Mouse (Mus musculus) kidney, embryonic 14.5 days (tissue): ENCODE data around the gene Macf1. TPM values are rescaled to one million over a fixed set of nuclear protein-coding genes. Genes with fewer than 3 reads are reported as not detected.

ENCODE experiments used
- ATAC-seq: fragments of 200-750 bp; cut with Nextera tagmentation; 2 replicates; pipeline ENCODE4 v1.8.0; 2017; ENCODE audit warnings: moderate number of reproducible peaks, mild to moderate bottlenecking, moderate TSS enrichment, moderate library complexity; ENCODE audit not compliant: low FRiP score, low TSS enrichment
- H3K27ac ChIP-seq: fragments of 300-500 bp; sonication (generic); 2 replicates; pipeline ENCODE4 v1.5.1; 2014; ENCODE audit warnings: low read depth, mild to moderate bottlenecking, low read length, moderate library complexity, mixed read lengths
- H3K27me3 ChIP-seq: fragments of 300-500 bp; sonication (generic); 2 replicates; pipeline ENCODE4 v1.6.1; 2014; ENCODE audit warnings: mild to moderate bottlenecking, low read length; ENCODE audit not compliant: control insufficient read depth, insufficient read depth
- H3K36me3 ChIP-seq: fragments of 300-500 bp; sonication (generic); 2 replicates; pipeline ENCODE4 v1.6.1; 2014; ENCODE audit warnings: low read length, mixed read lengths; ENCODE audit not compliant: control insufficient read depth, insufficient read depth
- H3K4me1 ChIP-seq: fragments of 300-500 bp; sonication (generic); 2 replicates; pipeline ENCODE4 v1.6.1; 2014; ENCODE audit warnings: low read length, mixed read lengths; ENCODE audit not compliant: control insufficient read depth, insufficient read depth
- H3K4me2 ChIP-seq: fragments of 300-500 bp; sonication (generic); replicated peaks from 2 replicates; pipeline ENCODE4 v1.6.1; 2014; ENCODE audit warnings: low read depth, mild to moderate bottlenecking, low read length
- H3K4me3 ChIP-seq: fragments of 300-500 bp; sonication (generic); 2 replicates; pipeline ENCODE4 v1.5.1; 2014; ENCODE audit warnings: mild to moderate bottlenecking, low read length
- H3K9ac ChIP-seq: fragments of 300-500 bp; sonication (generic); 2 replicates; pipeline ENCODE4 v1.6.1; 2014; ENCODE audit warnings: low read depth, mild to moderate bottlenecking, low read length, moderate library complexity
- H3K9me3 ChIP-seq: fragments of 300-500 bp; sonication (generic); 2 replicates; pipeline ENCODE4 v1.6.1; 2016; ENCODE audit warnings: low read length; ENCODE audit not compliant: control insufficient read depth
- WGBS: fragments of 180-500 bp; shearing (Covaris S2); extraction: QIAGEN DNeasy Blood & Tissue Kit; methylation state at CpG from one replicate; pipeline ENCODE4 v1.1.7; 2014; 5-methylcytosine and 5-hydroxymethylcytosine counted together
- polyA plus RNA-seq: library from polyadenylated mRNA; unstranded; fragments of >200 nt; fragmentation: Nextera tagmentation; extraction: Ambion mirVana; gene quantifications from 2 replicates; pipeline ENCODE4 v1.2.1, GENCODE M21; 2014

Gene Macf1
- polyA plus RNA-seq, 1 experiment from 2014 or later = 89.2 TPM

DNA sequence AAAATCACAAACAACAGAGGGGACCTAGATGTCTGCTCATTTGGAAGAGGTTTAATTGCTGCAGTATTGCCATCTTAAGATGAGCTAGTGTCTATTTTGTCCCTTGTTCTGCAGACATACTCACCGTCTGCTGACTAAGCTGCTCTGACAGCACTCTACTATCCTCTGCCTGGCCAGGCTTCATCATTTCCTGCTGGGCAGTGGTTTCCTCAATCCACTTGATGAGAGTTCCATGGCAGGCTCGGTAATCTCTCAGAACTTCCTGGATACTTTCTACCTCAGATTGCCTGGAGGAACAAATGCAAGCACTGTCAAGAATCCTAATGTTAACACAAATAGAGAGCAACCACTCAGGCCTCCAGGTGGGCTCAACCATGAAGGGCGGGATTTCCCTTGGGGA lies 195.1 kb downstream of the Macf1 start:
- Histone ChIP-seq H3K4me3 (no peak overlapping the region), H3K4me1 (no peaks in the 10 kb centered on the region), H3K9me3 (no peaks in the 10 kb centered on the region), H3K36me3 (peaks cover 81% of the 10 kb centered on the region), H3K27ac (no peak overlapping the region), H3K9ac (no peak overlapping the region), H3K27me3 (no peaks in the 10 kb centered on the region), H3K4me2 (no peak overlapping the region)
- no peak for ATAC-seq
- WGBS = 80% methylated on average over 3 of the region's 3 CpGs

DNA sequence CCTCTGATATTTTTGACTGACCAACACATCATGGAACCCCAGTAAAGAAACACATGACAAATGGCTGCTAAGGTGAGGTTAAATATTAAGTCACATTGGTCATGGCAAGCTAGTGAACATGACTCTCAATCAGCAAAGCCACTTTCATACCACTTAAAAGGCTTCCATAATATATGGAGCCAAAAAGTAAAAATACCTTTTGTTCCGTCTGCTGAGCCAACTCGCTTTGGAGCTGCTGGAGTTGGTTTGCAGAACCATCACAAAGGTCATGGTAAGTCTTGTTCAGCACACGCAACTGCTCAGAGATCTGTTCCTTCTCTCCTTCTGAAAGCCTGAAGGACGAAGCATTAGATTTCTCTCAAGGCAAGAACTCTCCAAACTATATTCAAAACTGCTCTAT lies 204.2 kb downstream of the Macf1 start:
- H3K9ac ChIP-seq = no peak overlapping the region
- no peak overlapping the region for H3K4me3 ChIP-seq
- H3K4me2 ChIP-seq = no peak overlapping the region
- H3K4me1 ChIP-seq = no peaks in the 10 kb centered on the region
- no peaks in the 10 kb centered on the region for H3K27me3 ChIP-seq
- H3K27ac ChIP-seq = no peak overlapping the region
- WGBS = 95% methylated on average over 4 of the region's 4 CpGs
- no peaks in the 10 kb centered on the region for H3K9me3 ChIP-seq
- H3K36me3 ChIP-seq = peaks cover 54% of the 10 kb centered on the region
- no peak for ATAC-seq

DNA sequence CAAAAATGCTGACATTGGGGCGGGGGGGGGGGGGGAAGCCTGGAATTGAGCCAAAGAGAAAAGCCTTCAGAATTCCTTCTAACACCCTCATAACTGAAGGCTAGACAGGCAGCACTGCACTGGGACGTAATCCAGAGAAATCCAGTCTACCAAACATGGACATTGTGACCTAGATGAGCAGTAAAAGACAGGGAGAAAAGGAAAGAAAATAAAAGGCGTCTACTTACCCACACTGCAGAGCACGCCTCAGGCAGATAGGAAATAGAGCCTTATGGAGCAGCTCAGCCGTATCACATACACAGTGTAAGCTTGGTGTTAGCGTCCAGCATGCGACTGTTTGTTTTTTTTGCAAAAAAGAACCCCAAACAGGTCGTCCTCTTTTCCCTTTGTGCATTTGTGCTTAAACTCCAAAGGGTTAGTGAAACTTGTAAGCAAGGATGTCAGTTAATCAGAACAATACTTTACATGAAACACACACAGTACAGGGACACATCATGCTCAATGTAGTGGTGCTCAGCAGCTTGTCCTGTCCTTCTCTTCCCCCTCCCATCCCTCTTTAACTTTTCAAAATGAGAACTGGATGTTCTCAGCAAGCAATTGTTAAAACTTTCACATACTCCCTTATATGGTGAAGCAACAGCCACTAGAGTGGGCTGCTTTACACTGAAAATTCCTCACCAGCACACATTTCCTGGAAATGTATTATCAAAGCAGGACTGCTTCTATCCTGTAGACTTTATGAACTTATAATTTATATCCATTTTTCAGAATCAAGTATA lies 205.3 kb downstream of the Macf1 start:
- H3K9ac ChIP-seq = no peak overlapping the region
- H3K4me1 ChIP-seq = no peaks in the 10 kb centered on the region
- peaks cover 56% of the 10 kb centered on the region for H3K36me3 ChIP-seq
- WGBS = 72% methylated on average over 8 of the region's 8 CpGs
- no peak overlapping the region for H3K4me2 ChIP-seq
- no peaks in the 10 kb centered on the region for H3K9me3 ChIP-seq
- H3K27ac ChIP-seq = no peak overlapping the region
- H3K4me3 ChIP-seq = no peak overlapping the region
- no peaks in the 10 kb centered on the region for H3K27me3 ChIP-seq
- ATAC-seq = no peak

DNA sequence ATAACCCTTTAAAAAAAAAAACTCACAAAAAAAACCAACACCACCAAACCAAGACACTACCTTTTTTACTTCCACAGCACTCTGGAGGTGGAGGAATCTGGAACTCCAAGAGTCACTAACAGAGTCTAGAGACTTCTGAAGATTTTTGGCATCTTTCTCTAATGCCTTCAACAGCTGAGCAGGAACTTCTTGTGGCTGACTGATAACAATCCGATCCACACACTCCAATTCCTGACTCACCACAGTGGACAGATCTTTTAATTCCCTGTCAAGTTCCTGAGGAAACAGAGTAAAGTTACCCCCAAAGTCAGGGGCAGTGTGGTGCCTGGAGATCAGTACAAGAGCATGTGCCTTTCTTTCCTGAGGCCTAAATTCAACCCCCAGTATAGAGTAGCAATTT lies 218.4 kb downstream of the Macf1 start:
- no peaks in the 10 kb centered on the region for H3K4me1 ChIP-seq
- H3K27me3 ChIP-seq = no peaks in the 10 kb centered on the region
- H3K9me3 ChIP-seq = no peaks in the 10 kb centered on the region
- ATAC-seq = no peak
- no peak overlapping the region for H3K4me3 ChIP-seq
- peaks cover 55% of the 10 kb centered on the region for H3K36me3 ChIP-seq
- H3K27ac ChIP-seq = no peak overlapping the region
- WGBS = 78% methylated on average over 1 of the region's 1 CpGs
- H3K4me2 ChIP-seq = no peak overlapping the region
- H3K9ac ChIP-seq = no peak overlapping the region

DNA sequence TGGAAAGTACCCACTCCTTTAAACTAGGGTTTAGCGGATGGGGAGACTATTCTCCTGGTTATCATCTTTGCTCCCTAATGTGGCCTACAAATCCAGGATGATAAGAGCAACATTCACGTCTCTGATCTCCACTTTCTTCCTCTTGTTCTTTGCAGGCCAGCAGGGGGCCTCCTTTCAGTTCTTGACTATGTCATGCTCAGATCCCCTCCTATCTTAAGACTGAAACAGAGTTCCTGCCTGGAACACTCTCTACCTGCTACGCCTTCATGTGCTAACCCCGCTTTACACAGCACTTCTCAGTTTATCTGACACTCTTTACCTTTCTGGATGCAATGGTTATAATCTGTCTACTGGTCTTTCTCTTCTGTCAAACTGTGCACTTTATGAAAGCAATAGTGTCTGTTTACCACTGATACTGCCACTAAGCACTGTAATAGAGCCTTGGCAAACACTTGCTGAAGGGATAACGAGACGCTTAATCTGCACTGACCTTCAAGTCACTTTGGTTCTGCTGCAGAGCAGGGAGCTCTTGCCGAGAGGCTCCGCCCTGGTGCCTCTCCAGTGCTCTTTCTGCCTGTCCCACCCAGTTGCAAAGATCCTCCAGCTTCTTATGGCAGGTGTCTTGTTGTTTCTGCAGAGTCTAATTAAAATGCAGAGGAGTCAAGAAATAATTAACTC lies 223.4 kb downstream of the Macf1 start:
- 78% methylated on average over 8 of the region's 8 CpGs for WGBS
- Histone ChIP-seq H3K9ac (no peak overlapping the region), H3K4me1 (no peaks in the 10 kb centered on the region), H3K4me3 (no peak overlapping the region), H3K9me3 (no peaks in the 10 kb centered on the region), H3K36me3 (peaks cover 81% of the 10 kb centered on the region), H3K4me2 (no peak overlapping the region), H3K27ac (no peak overlapping the region), H3K27me3 (no peaks in the 10 kb centered on the region)
- no peak for ATAC-seq

DNA sequence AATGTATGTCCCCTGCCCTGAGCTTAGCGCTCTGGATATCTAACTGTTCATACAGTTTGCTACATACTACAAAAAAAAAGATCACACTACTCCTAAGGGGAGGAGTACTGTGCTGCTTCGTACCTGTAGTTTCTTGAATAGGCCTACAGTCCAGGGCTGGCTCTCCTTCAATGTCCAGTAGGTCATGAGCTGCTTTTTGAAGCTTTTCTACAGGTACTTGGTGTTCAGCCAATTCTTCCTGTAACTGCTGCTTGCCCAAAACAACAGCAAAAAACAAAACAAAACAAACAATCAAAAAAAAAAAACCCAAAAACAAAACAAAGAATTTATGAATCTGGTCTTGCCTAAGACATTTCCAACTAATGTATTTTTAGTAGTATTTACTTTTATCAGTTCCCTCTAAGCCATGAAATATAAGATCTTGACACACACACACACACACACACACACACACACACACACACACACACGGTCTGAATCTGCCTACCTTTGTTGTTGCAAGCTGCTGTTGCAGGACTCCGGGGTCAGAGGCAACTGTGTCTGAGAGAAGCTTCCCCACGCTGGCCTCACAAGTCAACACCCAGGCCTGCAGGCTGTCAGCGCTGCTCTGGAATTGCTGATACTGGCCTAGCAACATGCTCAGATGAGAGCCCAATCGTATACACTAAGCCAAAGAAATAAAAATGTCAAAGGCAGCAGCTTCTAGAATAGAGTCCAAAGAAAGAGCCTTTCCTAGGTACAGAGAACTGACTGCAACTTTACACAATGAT lies 229.1 kb downstream of the Macf1 start:
- Histone ChIP-seq H3K27me3 (no peaks in the 10 kb centered on the region), H3K4me3 (no peak overlapping the region), H3K4me2 (no peak overlapping the region), H3K27ac (no peak overlapping the region), H3K36me3 (peaks cover 77% of the 10 kb centered on the region), H3K9me3 (no peaks in the 10 kb centered on the region), H3K4me1 (no peaks in the 10 kb centered on the region), H3K9ac (no peak overlapping the region)
- peak; percentile 77; the same call in 1 of the 2 replicates for ATAC-seq
- WGBS = 48% methylated on average over 7 of the region's 7 CpGs

DNA sequence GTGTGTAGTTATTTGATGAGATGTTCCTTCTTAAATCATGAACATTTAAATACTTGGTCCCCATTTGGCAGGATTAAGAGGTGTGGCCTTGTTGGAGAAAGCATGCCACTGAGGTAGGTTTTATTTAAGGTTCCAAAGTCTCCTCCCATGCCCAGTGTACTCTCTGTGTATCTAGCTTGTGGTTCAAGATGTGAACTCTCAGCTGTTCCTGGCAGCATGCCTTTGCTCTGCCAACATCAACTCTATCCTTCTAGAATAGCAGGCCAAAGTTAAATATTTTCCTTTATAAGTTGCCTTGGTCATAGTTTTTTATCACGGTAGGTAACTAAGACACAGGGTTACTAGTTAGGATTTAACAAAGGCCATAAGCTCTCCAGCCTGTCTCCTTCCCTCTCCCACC lies 230.4 kb downstream of the Macf1 start:
- Histone ChIP-seq H3K4me2 (no peak overlapping the region), H3K27me3 (no peaks in the 10 kb centered on the region), H3K9ac (no peak overlapping the region), H3K4me1 (no peaks in the 10 kb centered on the region), H3K27ac (no peak overlapping the region), H3K36me3 (peaks cover 79% of the 10 kb centered on the region), H3K9me3 (no peaks in the 10 kb centered on the region), H3K4me3 (no peak overlapping the region)
- 90% methylated on average over 1 of the region's 1 CpGs for WGBS
- no peak for ATAC-seq

DNA sequence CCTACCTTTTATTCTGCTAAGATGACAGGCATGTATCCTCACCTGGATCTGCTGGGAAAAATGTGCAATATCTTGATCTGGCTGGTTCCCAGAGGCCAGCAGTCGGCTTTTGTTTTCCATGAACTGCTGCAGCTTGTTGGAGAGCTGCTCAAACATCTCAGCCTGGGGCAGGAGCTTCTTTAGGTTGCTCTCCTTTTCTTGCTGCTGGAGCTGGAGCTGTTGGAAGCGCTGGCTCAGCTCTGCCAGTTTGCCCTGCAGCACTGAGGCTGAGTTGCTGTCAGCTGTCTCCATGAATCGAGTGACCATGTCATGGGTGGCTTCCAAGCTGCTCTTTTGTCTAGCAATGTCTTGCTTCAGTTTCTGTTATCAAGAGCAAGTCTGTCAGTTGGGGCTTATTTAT lies 232.2 kb downstream of the Macf1 start:
- Histone ChIP-seq H3K4me3 (no peak overlapping the region), H3K9ac (no peak overlapping the region), H3K4me1 (no peaks in the 10 kb centered on the region), H3K27me3 (no peaks in the 10 kb centered on the region), H3K4me2 (no peak overlapping the region), H3K36me3 (peaks cover 78% of the 10 kb centered on the region), H3K9me3 (no peaks in the 10 kb centered on the region), H3K27ac (no peak overlapping the region)
- 92% methylated on average over 3 of the region's 3 CpGs for WGBS
- no peak for ATAC-seq

DNA sequence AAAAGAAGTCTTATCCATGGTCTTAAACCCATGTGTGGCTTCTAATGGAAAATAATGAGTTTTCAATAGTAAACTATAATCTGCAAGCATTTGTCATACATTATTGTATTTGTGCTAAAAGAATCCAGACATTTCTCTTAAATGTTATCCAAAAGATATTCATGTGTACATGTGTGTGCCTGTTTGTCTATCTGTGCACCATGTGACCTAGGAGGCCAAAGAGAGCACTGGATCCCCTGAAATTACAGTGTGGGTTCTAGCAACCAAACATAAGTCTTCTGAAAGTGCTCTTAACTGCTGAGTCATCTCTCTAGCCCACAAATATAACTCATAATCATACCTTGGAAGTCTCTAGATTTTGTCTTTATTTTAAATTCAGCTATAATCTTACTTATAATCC lies 234.9 kb downstream of the Macf1 start:
- Histone ChIP-seq H3K36me3 (peaks cover 73% of the 10 kb centered on the region), H3K27ac (no peak overlapping the region), H3K4me2 (no peak overlapping the region), H3K4me3 (no peak overlapping the region), H3K27me3 (no peaks in the 10 kb centered on the region), H3K9me3 (no peaks in the 10 kb centered on the region), H3K9ac (no peak overlapping the region), H3K4me1 (no peaks in the 10 kb centered on the region)
- no peak for ATAC-seq
